Mouse (Mus musculus) embryo, embryonic 11 days (tissue): ENCODE data around the gene Ptprm.

Source experiments
- DNase-seq: peaks from one replicate; pipeline ENCODE4 v3.0.0-alpha.2; 2015

Ptprm gene

GRCm38 (mm10) chr17:67133440-67134103, 220.7 kb downstream of the Ptprm start:
- peak; percentile 42 for DNase-seq

GRCm38 (mm10) chr17:67133026-67133425, 221.2 kb downstream of the Ptprm start:
- DNase-seq = no peak

- no peak for DNase-seq
These were observed 226.7 kb downstream of the Ptprm start for GRCm38 (mm10) chr17:67127530-67127929.

GRCm38 (mm10) chr17:67125596-67125995, 228.7 kb downstream of the Ptprm start:
- no peak for DNase-seq

DNA sequence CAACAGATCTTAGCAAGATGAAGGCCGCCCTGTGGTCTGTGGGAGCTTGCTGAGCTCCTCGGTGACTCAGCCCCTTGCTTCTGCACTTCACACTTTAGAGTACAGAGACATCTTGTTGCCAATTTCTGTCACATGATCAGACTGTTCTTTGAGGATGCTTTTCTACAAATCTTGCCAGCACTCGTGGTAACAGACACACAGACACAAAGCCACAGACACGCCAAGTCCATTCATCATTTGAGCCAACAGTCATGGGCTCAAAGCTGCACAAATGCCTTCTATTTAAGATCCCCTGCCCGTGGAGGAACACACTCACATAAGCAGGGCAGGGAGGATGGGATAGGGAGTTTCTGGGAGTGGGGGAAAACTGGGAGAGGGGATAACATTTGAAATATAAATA, 230.0 kb downstream of the Ptprm start:
- DNase-seq = no peak

- no peak for DNase-seq
These were observed 230.5 kb downstream of the Ptprm start for GRCm38 (mm10) chr17:67123722-67124121.

DNA sequence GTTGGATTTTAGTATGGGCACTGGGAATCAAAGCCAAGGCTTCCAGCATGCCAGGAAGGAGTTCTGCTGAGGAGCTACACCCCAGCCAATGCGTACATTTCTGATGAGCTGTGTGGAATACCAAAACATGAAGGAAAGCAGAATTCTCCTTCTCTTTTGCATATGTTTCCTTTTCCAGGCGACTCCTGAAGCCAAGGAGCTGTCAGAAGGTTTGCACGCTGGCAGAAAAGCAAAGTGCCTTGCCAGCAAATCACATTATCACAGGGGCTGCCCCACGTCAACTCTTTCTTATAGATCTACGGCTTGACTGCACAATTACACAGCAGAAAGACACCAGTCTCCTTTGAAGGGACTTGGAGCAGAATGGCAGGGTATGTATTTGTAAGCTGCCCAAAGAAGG, 233.4 kb downstream of the Ptprm start:
- no peak for DNase-seq

DNA sequence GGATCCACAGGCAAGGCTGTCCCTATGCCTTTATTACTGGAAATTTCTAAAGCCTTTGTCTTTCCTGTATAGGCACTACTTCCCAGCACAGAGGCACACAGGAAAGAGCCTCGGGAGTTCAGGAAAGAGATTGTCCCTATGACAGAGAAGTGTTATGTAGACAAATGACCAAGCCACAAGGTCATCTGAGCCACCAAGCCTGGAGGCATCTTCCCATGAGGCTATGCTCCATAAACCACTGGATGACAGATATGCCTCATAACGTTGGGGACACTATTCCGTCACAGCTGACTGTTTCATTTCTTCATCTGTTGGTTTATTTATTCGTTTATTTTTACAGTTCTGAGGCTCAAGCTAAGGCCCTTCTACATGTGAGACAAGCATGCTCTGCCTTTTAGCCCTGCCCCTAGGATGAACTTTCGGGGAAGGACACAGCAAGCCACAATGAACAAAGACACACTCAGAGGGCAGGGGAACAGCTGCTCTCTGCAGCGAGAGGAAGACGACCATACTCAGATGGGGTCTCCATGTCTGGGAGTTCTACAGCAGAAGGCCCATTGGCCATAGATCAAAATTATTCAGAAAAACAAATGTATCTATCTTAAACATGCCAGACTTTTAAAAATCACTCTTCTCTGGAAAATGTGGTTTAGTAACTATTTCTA, 235.4 kb downstream of the Ptprm start:
- peak; percentile 25 for DNase-seq

- DNase-seq = no peak
These were observed 239.4 kb downstream of the Ptprm start for GRCm38 (mm10) chr17:67114842-67115241.

- no peak for DNase-seq
These were observed 241.6 kb downstream of the Ptprm start for GRCm38 (mm10) chr17:67112679-67113078.

- DNase-seq = no peak
These were observed 248.1 kb downstream of the Ptprm start for GRCm38 (mm10) chr17:67106176-67106575.

- no peak for DNase-seq
These were observed 252.2 kb downstream of the Ptprm start for GRCm38 (mm10) chr17:67102051-67102450.

- no peak for DNase-seq
These were observed 263.3 kb downstream of the Ptprm start for GRCm38 (mm10) chr17:67090997-67091396.

- no peak for DNase-seq
These were observed 264.1 kb downstream of the Ptprm start for GRCm38 (mm10) chr17:67090153-67090552.

GRCm38 (mm10) chr17:67089611-67090010, 264.6 kb downstream of the Ptprm start:
- no peak for DNase-seq

DNA sequence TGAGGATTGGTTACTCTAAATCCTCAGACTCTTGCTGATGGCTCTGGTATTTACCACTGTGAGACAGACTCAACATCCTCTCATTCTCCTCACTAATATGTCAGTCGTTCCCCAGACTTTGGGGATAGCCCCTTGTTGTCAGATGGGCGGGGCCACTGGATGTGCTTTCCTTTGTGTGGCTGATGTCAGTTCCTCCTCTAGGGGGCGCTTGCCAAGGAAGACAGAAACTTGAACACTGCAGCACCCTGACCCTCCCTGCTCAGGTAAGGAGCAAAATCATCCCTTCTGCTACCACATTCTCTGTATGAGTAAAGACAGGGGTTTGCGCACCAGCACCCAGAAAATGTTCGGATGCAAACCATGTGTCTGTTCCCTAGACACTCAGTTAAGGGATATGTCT, 266.7 kb downstream of the Ptprm start:
- DNase-seq = peak; percentile 22

- no peak for DNase-seq
These were observed 267.4 kb downstream of the Ptprm start for GRCm38 (mm10) chr17:67086811-67087210.

GRCm38 (mm10) chr17:67084501-67084900, 269.8 kb downstream of the Ptprm start:
- DNase-seq = no peak

DNA sequence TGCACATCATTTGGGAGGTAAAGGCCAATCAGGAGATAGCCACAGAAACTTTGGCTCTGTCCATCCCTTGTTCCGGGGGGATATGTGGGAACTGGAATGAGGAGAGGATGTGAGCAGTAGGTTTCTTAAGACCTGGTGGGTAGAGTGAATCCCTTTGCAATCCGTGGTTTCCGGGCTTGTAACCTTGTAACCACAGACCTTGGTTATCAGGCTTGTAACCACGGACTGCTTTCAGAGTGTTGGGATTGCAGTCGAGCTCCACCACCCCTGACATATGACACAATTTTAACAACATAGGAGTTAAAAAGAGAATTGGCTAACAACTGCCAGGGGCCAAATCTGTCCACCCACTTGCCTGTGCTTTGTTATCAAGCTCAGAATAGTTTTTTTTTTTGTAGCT, 270.2 kb downstream of the Ptprm start:
- no peak for DNase-seq

GRCm38 (mm10) chr17:67079570-67079969, 274.7 kb downstream of the Ptprm start:
- no peak for DNase-seq

DNA sequence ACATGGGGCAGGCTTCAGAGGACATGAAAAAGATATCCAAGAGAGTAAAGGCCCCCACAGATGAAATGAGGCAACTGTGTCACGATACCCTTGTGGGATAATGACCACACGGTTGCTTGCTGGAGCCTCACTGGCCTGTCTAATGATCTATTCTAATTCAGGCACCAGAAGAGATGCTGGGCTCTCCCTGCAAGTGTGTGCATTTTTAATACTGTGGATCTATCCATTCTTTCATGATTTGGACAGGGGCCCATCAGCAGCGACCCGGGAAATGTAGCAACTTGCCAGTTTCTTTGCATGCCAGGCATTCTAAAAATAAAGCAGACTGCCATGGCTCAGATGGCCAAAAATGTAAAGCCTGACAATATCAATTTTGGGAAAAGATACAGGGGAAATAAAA, 280.7 kb downstream of the Ptprm start:
- no peak for DNase-seq

DNA sequence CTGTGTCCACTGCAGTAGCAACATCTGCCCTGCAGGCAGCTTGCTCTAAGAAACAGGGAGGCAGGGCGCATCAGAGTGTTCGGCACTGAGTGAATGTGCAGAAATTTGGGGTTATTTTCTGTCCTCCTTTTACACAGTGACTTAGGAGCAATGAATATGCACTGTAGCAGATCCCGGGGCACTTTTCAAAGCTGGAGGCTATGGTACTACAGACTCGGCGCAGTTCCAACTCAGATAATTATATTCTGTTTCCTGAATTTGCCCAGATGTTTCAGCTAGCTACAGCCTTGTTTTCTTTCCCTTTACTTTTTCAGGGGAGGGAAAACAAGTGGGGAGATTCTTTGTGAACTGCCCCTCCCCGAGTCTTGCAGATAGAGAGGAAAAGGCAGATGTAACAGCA, 281.1 kb downstream of the Ptprm start:
- DNase-seq = no peak

DNA sequence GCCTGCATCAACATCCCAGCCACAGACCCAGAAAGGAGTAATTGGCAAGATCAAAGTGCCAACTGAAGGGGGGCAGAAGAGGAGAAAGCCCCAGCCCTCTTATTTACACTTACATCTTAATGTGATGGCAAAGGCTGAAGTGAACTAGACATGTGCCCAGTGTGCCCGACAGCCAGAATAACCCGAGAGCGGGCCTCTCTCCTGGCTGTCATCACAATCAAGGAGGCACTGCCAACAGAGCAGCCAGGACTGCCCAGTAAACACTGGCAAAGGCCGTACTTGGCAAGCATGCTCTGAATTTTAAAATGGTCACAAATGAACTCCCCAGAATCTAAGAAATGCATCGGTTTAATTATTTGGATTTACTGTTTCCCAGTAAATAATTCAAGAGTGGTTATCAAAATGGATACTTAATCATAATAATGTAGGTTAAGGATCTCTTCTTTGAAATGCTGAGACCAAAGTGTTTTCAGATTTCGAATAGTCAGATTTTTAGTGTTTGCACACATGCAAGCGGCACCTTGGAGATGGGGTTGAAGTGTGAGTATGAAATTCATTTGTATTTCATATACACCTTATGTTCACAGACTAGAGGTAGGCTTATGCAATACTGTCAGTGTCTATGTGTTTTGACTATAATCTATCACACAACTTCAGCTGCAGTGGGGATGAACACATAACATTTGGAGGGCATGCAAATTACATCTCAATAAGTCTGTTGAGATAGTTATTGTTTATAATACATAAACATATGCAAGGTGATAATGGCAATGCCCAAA, 282.8 kb downstream of the Ptprm start:
- no peak for DNase-seq

DNA sequence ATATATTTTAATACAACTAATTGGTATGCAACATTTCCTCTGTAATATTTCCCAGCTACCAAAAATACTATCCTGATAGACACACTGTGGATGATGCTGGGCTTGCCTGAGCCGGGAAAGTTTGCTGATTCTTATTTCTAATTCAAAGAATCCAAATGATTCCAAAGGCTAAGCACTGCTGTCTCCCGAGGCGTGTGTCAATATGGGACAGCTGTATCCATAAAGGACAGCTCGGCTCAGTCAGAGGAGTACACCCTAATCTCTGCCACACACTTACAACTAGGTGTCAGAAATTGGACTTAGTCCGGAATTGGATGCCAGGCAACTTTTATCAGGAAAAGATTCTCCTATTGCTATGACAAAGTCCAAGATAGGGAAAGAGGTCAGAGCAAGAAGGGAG, 290.6 kb downstream of the Ptprm start:
- DNase-seq = no peak
